Mouse (Mus musculus) ES-Bruce4 (cell line): Measurements from ENCODE around the gene Taf3. TPM values are rescaled to one million over a fixed set of nuclear protein-coding genes. Genes with fewer than 3 reads are reported as not detected.
A peak's percentile ranks its signal among the peaks of the same experiment; 100 is the strongest.

ENCODE experiments used
- H3K27ac ChIP-seq: 2 replicates; pipeline ENCODE4 v1.5.1; 2012; ENCODE audit warnings: low read length, inconsistent platforms; ENCODE audit not compliant: insufficient read depth
- H3K27me3 ChIP-seq: 2 replicates; pipeline ENCODE4 v1.6.1; 2012; ENCODE audit warnings: mild to moderate bottlenecking, low read length, inconsistent platforms; ENCODE audit not compliant: control insufficient read depth, poor library complexity, insufficient read depth, severe bottlenecking
- H3K36me3 ChIP-seq: 2 replicates; pipeline ENCODE4 v1.6.1; 2012; ENCODE audit warnings: inconsistent platforms, mild to moderate bottlenecking, low read length, moderate library complexity; ENCODE audit not compliant: control insufficient read depth, poor library complexity, insufficient read depth, severe bottlenecking
- H3K4me1 ChIP-seq: one replicate; pipeline ENCODE4 v1.8.1; 2011; ENCODE audit warnings: low read length; ENCODE audit not compliant: control insufficient read depth, insufficient read depth
- H3K4me3 ChIP-seq: 2 replicates; pipeline ENCODE4 v1.5.1; 2011; ENCODE audit warnings: low read depth, mild to moderate bottlenecking, low read length
- H3K9ac ChIP-seq: 2 replicates; pipeline ENCODE4 v1.6.1; 2012; ENCODE audit warnings: low read depth, mild to moderate bottlenecking, inconsistent platforms; ENCODE audit not compliant: poor library complexity, severe bottlenecking
- H3K9me3 ChIP-seq: replicated peaks from 2 replicates; pipeline ENCODE4 v1.6.1; 2012; ENCODE audit warnings: mild to moderate bottlenecking, low read length, inconsistent platforms; ENCODE audit not compliant: control insufficient read depth, poor library complexity, insufficient read depth, severe bottlenecking
- CTCF ChIP-seq: IDR thresholded peaks from one replicate; pipeline ENCODE4 v1.8.1; 2011; ENCODE audit warnings: low read depth, low read length
- EP300 ChIP-seq: IDR thresholded peaks from 2 replicates; pipeline ENCODE4 v1.6.1; 2011; ENCODE audit warnings: low read depth, low read length; ENCODE audit not compliant: insufficient read depth
- POLR2A ChIP-seq: IDR thresholded peaks from one replicate; pipeline ENCODE4 v1.8.1; 2011; ENCODE audit warnings: low read length; ENCODE audit not compliant: insufficient read depth
- polyA plus RNA-seq: library from polyadenylated mRNA; stranded (reverse); fragments of >200 nt; gene quantifications from 2 replicates; pipeline ENCODE4 v1.2.4, GENCODE M21; 2011; ENCODE audit warnings: low read depth; ENCODE audit not compliant: missing spikeins, insufficient read depth, insufficient read length

Gene Taf3
- 15.1 and 15.5 TPM in 2 replicates for polyA plus RNA-seq

GRCm38 (mm10) chr2:10048461-10048860 lies at the start of gene Taf3:
Gene Taf3, minus strand, starts transcription at chr2:10048596.
- Histone ChIP-seq H3K27ac (no peak within 1 kb of the TSS), H3K4me3 (peak within 1 kb of the TSS; percentile 87), H3K9me3 (no peaks in the 10 kb centered on the region), H3K27me3 (no peaks in the 10 kb centered on the region), H3K9ac (peak within 1 kb of the TSS; percentile 92), H3K36me3 (no peaks in the 10 kb centered on the region; the same call in 1 of the 2 replicates), H3K4me1 (peaks cover 2% of the 10 kb centered on the region)
- TF ChIP-seq EP300 (0 out of 2 replicates have a peak, but pooled peaks have one; percentile 32), POLR2A (no peak), CTCF (no peak)

GRCm38 (mm10) chr2:10094327-10095100 lies 46.1 kb upstream of the Taf3 start:
- no peaks in the 10 kb centered on the region for H3K4me1 ChIP-seq

GRCm38 (mm10) chr2:10087256-10087850 lies 39.0 kb upstream of the Taf3 start:
- Histone ChIP-seq H3K4me1 (no peaks in the 10 kb centered on the region), H3K36me3 (peaks cover 15% of the 10 kb centered on the region), H3K4me3 (no peak overlapping the region), H3K9me3 (no peaks in the 10 kb centered on the region), H3K27me3 (no peaks in the 10 kb centered on the region), H3K9ac (no peak overlapping the region), H3K27ac (no peak overlapping the region)
- TF ChIP-seq CTCF (no peak), EP300 (no peak), POLR2A (no peak)

More at GRCm38 (mm10) chr2:10094327-10095100, 46.1 kb upstream of the Taf3 start:
- Histone ChIP-seq H3K36me3 (peaks cover 16% of the 10 kb centered on the region), H3K27me3 (no peaks in the 10 kb centered on the region), H3K9me3 (no peaks in the 10 kb centered on the region), H3K4me3 (no peak overlapping the region), H3K27ac (no peak overlapping the region), H3K9ac (no peak overlapping the region)
- TF ChIP-seq EP300: no peak
- no peak for TF ChIP-seq POLR2A
- TF ChIP-seq CTCF: no peak

GRCm38 (mm10) chr2:10082737-10083136 lies 34.3 kb upstream of the Taf3 start:
- Histone ChIP-seq H3K27ac (no peak overlapping the region), H3K9ac (no peak overlapping the region), H3K4me1 (no peaks in the 10 kb centered on the region), H3K9me3 (no peaks in the 10 kb centered on the region), H3K36me3 (no peaks in the 10 kb centered on the region; the same call in 1 of the 2 replicates), H3K27me3 (no peaks in the 10 kb centered on the region), H3K4me3 (no peak overlapping the region)
- no peak for TF ChIP-seq EP300
- TF ChIP-seq POLR2A: no peak

DNA sequence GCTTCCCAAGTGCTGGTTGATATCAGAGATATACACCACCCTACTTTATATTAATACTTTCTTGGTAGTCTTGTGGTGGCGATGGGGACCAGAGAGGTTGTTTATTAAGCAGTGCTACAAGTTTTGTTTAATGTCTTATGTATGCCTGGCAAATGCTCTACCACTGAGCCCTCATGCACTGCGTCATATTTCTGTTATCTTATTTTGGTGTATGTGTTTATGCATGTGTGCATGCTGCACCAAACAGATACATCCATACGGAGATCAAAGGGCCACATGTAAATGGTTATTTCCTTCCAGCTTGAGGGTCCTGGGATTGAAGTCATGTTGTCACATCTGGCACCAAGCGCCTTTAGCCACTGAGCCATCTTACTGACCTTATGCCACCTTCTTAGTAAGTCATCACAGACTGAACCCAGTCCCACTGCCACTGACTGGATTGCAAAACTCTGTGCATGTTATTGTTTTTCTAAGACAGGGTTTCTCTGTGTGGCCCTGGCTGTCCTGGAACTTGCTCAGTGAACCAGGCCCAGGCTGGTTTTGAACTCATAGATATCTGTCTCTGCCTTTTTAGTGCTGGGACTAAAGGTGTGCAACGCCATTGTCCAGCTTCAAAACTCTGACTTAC lies 33.2 kb upstream of the Taf3 start:
- no peaks in the 10 kb centered on the region for H3K4me1 ChIP-seq
- H3K27ac ChIP-seq: no peak overlapping the region
- no peaks in the 10 kb centered on the region for H3K9me3 ChIP-seq
- TF ChIP-seq CTCF: no peak
- TF ChIP-seq POLR2A: no peak
- no peak for TF ChIP-seq EP300
- H3K27me3 ChIP-seq: no peaks in the 10 kb centered on the region
- no peak overlapping the region for H3K4me3 ChIP-seq
- H3K36me3 ChIP-seq: 0 out of 2 replicates have a peak, but pooled peaks cover 3% of the 10 kb centered on the region
- no peak overlapping the region for H3K9ac ChIP-seq
